Mouse (Mus musculus): Measurements from ENCODE around the gene Dcpp3.
A peak's percentile ranks its signal among the peaks of the same experiment; 100 is the strongest.
"Not testable (repeated sequence)": the region's sequence is repeated elsewhere in the genome, so short reads cannot be mapped to it uniquely, and the experiment has no call there.

Gene Dcpp3

GRCm38 (mm10) chr17:23917158-23917557 lies at the start of gene Dcpp3:
Dcpp3 (plus strand) TSS chr17:23917458.
- DNase-seq, result not testable (repeated sequence)

DNA sequence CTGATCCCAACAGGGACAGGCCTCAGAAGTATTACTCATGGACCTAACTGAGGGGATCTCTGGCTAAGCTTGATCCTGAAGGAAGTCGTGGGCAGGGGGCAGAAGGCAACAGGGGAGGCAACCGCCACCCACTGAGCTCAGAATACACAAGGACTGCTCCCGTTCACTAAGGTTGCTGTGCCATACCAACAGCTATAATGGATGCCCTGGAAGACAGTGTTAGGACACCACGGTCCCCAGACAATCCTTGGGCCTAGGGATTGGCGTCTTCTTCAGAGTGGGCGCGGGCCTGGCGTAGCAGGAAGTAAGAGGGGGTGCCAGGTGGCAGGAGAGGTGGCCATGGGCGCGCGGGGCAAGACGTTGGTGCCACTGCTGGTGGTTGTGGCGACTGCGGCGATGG lies 49.5 kb upstream of the Dcpp3 start, which contains the start of gene Prss21:
Gene Prss21 (plus strand): TSS at position 301 of the 400 bp plus-strand sequence.
- no peak for DNase-seq

DNA sequence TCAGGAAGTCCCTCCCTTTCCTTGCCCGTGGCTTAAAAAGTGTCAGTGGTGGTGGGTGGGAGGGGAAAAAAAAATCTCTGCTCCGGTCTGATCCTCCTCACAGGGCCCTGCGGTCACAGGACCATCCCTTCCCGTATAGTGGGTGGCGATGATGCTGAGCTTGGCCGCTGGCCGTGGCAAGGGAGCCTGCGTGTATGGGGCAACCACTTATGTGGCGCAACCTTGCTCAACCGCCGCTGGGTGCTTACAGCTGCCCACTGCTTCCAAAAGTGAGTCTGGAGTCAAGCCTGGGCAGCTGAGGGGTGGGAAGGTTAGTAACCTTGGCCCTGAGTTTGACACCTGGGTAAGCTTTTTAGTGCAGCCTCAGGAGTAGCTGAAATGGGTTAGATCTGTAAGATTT lies 48.7 kb upstream of the Dcpp3 start:
- no peak for DNase-seq

GRCm38 (mm10) chr17:23873884-23874856 lies 43.1 kb upstream of the Dcpp3 start:
- DNase-seq, result peak; percentile 15

DNA sequence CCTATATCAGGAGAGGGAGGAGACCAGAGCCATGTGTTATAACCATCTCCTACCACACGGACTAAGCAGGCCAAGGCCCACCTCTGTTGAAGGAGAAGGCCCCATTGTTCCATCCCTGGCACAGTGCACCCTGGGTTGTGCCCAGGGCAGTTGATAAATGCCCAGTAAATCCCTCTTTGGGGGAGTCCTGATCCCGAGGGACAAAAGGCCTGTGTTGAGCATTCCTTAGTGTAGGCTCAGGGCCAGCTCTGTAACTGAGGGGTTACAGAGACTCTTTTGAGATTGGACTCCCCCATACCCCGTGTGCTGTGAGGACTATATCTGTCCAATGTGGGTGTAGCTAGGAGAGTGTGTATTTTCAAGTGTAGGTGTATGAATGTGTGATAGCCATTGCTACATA lies 40.5 kb upstream of the Dcpp3 start:
- peak; percentile 64 for DNase-seq

GRCm38 (mm10) chr17:23877166-23877565 lies 40.1 kb upstream of the Dcpp3 start:
- DNase-seq, result peak; percentile 18

DNA sequence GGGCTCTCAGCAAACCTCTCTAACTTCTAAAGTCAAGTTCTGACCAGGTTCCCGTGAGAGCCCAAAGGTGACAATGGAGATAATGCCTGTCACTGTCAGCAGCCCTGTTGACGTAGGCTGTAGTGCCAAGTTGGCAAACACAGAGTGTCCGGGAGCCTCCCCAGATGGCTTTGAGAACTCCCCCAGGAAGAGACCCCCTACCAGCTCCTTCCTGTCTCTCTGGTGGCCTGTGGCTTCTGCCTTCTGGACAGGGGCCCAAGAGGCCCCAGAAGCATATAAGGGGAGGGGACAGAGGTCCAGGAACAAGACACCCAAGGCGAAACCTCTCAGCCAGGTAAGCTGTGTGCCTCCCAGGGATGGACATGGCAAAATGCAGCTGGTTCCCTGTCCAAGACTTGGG lies 36.7 kb upstream of the Dcpp3 start, which contains the start of the genes Dcpp1 and Dcpp2:
Gene Dcpp1 (plus strand): TSS at position 301 of the 400 bp plus-strand sequence.
Gene Dcpp2 (plus strand): TSS at position 305 of the 400 bp plus-strand sequence.
- DNase-seq, result not testable (repeated sequence)

DNA sequence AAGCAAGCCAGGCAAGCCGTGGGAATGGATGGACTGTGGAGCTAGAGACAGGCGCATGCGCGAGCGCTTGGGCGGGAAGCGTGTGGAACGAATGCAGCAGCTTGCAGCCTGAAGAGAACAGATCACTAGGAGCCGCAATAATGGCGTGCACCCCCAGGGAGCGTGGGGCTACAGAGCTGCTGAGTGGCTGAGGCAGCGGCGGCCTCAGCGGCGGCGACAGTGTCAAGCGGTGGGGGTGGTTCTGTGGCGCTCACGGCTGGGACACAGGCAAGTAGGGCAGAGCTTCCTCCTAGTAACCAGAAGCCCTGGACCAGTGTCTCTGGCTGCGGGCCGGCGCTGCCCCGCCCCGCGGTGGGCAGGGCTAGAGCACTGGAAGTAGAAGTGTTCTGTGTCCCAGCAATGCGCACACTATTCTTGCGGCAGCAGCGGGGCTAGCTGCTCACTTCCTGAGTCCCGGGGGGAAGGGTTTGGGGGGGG lies 7.3 kb downstream of the Dcpp3 start:
- peak; percentile 94 for DNase-seq

- peak; percentile 65 for DNase-seq
These were observed 7.8 kb downstream of the Dcpp3 start for GRCm38 (mm10) chr17:23925090-23925493.

DNA sequence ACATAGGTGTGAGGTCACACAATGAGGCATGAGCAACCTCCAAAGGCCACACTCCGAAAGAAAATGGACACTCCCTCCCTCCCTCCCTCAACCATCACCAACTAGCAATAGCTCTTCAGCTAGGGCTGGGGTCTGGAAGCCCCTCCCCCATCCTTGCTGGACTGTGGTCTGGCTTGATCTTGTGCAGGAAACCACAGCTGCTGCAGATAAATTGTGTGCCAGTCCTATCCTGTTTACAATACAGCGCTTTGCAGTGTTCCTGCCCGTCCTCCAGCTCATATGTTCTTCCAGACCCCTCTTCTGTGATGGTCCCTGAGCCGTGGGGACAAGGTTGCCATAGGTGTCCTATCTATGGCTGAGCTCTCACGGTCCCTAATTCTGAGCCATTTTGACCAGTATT lies 13.9 kb downstream of the Dcpp3 start:
- no peak for DNase-seq

DNA sequence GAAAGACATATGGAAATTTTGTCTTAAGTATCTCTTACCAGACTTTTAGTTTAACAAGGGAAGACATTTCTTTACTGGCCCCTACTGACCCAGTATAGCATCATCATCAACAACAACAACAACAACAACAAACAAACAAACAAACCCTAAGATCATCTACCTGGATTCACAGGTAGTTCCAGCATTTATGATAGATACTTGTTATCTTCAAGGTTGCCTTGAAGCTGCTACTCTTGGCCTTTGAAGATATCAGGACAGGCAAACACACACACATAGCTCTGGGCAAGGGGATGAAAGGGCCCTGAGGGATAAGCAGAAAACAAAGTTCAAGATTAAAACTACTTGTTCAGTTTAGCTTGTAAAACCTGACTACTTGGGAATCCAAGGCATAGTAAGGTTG lies 24.1 kb downstream of the Dcpp3 start, which contains the start of gene Sbp:
Gene Sbp (plus strand): TSS at position 301 of the 400 bp plus-strand sequence.
- DNase-seq, result no peak

DNA sequence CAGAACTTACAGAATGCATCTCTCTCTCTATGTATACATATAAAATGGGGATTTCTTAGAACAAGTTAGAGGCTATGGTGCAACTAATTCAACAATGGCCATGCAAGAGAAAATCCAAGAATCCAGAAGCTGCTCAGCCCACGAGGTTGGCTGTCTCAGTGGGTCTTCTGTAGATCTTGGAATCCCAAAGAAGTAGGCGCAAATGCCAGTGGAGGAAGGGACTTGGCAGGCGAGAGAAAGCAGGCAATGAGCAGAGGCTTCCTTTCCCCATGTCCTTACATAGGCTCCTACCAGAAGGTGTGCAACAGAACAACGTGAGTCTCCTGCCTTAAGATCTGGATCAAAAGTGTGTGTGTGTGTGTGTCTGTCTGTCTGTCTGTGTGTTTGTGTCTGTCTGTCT lies 30.2 kb downstream of the Dcpp3 start:
- not testable (repeated sequence) for DNase-seq

DNA sequence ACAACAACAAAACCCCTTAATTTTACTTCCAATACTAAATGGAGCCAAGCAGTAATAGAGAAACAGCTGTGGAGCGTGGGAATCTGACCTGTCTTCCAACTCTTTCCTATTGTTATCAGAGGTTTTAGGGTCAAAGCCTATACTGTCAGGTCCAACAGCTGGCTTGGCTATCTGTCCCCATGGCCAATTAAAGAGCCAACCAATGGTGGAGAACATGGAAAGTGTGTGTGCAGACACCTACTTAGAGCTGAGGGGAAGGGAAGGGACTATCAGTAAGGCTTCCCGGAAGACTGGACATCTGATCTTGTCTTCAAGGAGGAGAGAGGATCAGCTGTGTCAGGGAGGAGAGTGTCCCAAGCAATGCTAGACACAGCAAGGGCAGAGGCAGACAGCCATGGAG lies 31.8 kb downstream of the Dcpp3 start:
- DNase-seq, result no peak

DNA sequence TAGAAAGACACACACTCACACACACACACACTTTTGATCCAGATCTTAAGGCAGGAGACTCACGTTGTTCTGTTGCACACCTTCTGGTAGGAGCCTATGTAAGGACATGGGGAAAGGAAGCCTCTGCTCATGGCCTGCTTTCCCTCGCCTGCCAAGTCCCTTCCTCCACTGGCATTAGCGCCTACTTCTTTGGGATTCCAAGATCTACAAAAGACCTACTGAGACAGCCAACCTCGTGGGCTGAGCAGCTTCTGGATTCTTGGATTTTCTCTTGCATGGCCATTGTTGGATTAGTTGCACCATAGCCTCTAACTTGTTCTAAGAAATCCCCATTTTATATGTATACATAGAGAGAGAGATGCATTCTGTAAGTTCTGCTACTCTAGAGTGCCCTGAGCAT lies 33.6 kb downstream of the Dcpp3 start:
- not testable (repeated sequence) for DNase-seq

GRCm38 (mm10) chr17:23955174-23955573 lies 37.9 kb downstream of the Dcpp3 start, which contains the start of gene Sbpl:
Sbpl (minus strand) TSS chr17:23955274.
- DNase-seq, result no peak

DNA sequence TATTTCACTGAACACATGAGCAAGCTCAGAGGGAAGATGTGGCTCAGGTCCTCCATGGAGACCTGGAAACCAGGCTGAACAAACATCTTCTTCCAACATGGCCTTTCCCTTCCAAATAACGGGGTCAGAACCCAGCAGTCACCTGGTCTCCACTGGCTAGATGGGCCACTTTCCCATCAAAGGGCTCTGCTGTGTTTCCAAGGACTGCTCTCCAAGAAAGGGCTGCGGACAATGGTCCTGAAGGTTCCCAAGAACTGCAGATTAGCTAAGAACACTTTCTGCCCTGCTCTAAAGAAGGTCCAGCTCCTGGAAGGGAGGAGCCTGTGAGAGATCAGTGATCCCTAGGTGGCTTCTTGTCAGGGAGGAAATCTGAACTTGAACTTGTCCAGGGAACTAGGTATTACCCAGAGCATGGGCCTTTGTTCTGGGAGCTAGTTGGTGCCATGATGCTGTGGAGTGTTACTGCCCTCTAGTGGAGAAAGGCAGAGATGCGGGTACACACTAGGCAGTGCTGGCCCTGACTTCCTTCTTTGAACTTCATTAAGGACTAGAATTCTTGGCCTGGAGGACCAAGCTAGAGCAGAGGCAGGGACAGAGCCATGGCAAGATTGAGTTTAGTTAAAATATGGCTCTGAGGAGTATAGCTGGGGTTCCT lies 43.0 kb downstream of the Dcpp3 start:
- DNase-seq, result peak; percentile 71

- no peak for DNase-seq
These were observed 44.4 kb downstream of the Dcpp3 start for GRCm38 (mm10) chr17:23961573-23962122.

GRCm38 (mm10) chr17:23965805-23966425 lies 48.7 kb downstream of the Dcpp3 start:
- peak; percentile 64 for DNase-seq

- DNase-seq, result peak; percentile 18
These were observed 49.6 kb downstream of the Dcpp3 start for GRCm38 (mm10) chr17:23966658-23967401.

DNA sequence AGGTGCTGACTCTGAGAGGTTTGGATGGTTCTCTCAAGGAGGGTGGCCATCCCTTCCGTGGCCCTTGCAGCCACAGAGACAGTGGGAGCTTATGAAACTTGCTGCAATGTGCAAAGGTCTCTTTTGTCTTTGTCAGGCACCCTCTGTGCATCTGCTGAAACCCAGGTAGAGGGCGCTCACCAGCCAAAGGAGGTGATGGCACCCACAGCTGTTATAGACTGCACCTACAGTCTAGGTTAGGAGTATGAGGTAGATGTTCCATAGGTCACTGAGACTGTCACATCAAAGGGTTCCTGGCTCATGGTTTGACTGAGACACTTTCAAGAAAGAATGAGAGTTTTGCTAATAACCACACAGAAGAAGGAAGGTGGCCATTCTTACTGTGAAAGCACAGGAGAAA lies 51.5 kb downstream of the Dcpp3 start:
- no peak for DNase-seq
